Mouse (Mus musculus) lung, adult 2 months (tissue): ENCODE results near the gene Reg1. TPM values are rescaled to one million over a fixed set of nuclear protein-coding genes. Genes with fewer than 3 reads are reported as not detected.

Experiments used
- DNase-seq: peaks from one replicate; pipeline ENCODE4 v3.0.0; 2022
- H3K4me1 ChIP-seq: fragments of 200-500 bp; 2 replicates; pipeline ENCODE4 v1.6.1; 2011; ENCODE audit warnings: low read length; ENCODE audit not compliant: control insufficient read depth, insufficient read depth
- H3K4me3 ChIP-seq: fragments of 200-500 bp; replicated peaks from 2 replicates; pipeline ENCODE3; 2011; ENCODE audit warnings: low read depth, mild to moderate bottlenecking, control low read depth, low read length; ENCODE audit errors: extremely low read depth
- CTCF ChIP-seq: fragments of 200-500 bp; IDR thresholded peaks from 2 replicates; pipeline ENCODE4 v1.5.1; 2011; ENCODE audit warnings: mild to moderate bottlenecking, low read length, control low read depth; ENCODE audit not compliant: insufficient read depth
- POLR2A ChIP-seq: fragments of 200-500 bp; IDR thresholded peaks from 2 replicates; pipeline ENCODE4 v1.6.1; 2011; ENCODE audit warnings: low read depth, mild to moderate bottlenecking, control low read depth, low read length, borderline replicate concordance; ENCODE audit errors: extremely low read depth
- WGBS: fragments of 180-500 bp; shearing (Covaris S2); methylation state at CpG from one replicate; pipeline ENCODE4 v1.1.7; 2018; 5-methylcytosine and 5-hydroxymethylcytosine counted together
- polyA plus RNA-seq: library from polyadenylated mRNA; depleted of rRNA; stranded (reverse); fragments of >200 nt; gene quantifications from 2 replicates; pipeline ENCODE4 v1.2.3, GENCODE M21; 2012; rRNA removed

Gene Reg1
- polyA plus RNA-seq, 1 experiment = not detected

GRCm38 (mm10) chr6:78463266-78463665, 40.8 kb downstream of the Reg1 start:
- DNase-seq = no peak
- WGBS = 68% methylated on average over 2 of the region's 2 CpGs
- Histone ChIP-seq H3K4me3 (no peak overlapping the region), H3K4me1 (no peaks in the 10 kb centered on the region)
- TF ChIP-seq CTCF (no peak), POLR2A (no peak)

GRCm38 (mm10) chr6:78468772-78469171, 46.3 kb downstream of the Reg1 start, which contains the start of gene Reg3g:
Gene Reg3g (minus strand): TSS chr6:78468872.
- Histone ChIP-seq H3K4me3 (no peak within 1 kb of the TSS), H3K4me1 (no peaks in the 10 kb centered on the region)
- 72% methylated on average over 2 of the region's 2 CpGs for WGBS
- TF ChIP-seq POLR2A (no peak), CTCF (no peak)
- DNase-seq = no peak

- no peak for TF ChIP-seq CTCF
- TF ChIP-seq POLR2A = no peak
- DNase-seq = no peak
- Histone ChIP-seq H3K4me3 (no peak overlapping the region), H3K4me1 (no peaks in the 10 kb centered on the region)
- WGBS = 53% methylated on average over 3 of the region's 3 CpGs
Observed at GRCm38 (mm10) chr6:78469287-78469686, 46.8 kb downstream of the Reg1 start.

Other genes with a start within 250 kb of the Reg1 start
- 0.32 TPM in 1 of 2 replicates, not detected in the other for gene Reg3b, start 52.1 kb upstream of the Reg1 start, polyA plus RNA-seq
- gene Reg3d, start 43.8 kb upstream of the Reg1 start, polyA plus RNA-seq = not detected in 2 replicates
- not detected in 2 replicates for gene Reg3a, start 42.0 kb upstream of the Reg1 start, polyA plus RNA-seq
- 0.57 TPM in 1 of 2 replicates, not detected in the other for gene Reg2, start 27.1 kb upstream of the Reg1 start, polyA plus RNA-seq
- 31.7 and 34.3 TPM in 2 replicates for gene Reg3g, start 46.2 kb downstream of the Reg1 start, polyA plus RNA-seq